Mouse (Mus musculus) kidney, postnatal 36 days (tissue): ENCODE measurements around the gene Eva1c.
"Not testable (repeated sequence)": the region's sequence is repeated elsewhere in the genome, so short reads cannot be mapped to it uniquely, and the experiment has no call there.

Experiments
- DNase-seq, 2 experiments: peaks; one replicate each; pipeline ENCODE4 v3.0.0; 2021 to 2022; ENCODE audit warnings: mixed read lengths in 2 of 2

Gene Eva1c

DNA sequence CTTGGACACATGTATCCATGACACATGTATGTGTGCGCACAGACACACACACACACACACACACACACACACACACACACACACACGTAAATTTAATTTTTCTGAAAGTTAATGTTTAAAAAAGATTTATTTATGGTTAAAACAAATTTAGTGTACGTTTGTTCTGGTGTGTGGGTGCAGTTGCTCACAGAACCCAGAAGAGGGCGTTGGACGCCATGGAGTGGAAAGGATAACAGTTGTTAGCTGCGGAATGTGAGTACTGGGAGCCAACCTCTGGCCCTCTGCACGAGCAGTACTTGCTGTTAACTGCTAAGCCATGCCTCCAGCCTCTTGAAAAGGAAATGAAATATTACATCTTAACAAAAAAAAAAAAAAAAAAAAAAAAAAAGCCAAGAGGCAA is at the start of gene Eva1c:
Gene Eva1c (plus strand): TSS at position 263 of the 400 bp plus-strand sequence.
- DNase-seq = no peak

DNA sequence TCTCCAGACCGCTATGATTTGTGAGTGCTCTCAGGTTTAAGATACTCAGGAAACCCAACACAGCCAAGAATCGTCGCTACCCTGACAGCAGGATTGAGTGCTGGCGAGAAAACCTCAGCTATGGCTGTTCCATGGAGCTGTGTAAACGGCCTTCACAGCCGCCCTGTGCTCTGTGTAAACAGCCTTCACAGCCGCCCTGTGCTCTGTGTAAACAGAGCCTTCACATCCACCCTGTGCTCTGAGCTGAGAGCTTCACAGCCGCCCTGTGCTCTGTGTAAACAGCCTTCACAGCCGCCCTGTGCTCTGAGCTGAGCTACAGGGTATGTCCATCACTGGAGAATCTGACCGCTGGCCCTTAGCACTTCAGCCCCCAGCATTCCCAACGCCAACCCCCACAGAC is 46.7 kb upstream of the Eva1c start:
- no peak for DNase-seq

DNA sequence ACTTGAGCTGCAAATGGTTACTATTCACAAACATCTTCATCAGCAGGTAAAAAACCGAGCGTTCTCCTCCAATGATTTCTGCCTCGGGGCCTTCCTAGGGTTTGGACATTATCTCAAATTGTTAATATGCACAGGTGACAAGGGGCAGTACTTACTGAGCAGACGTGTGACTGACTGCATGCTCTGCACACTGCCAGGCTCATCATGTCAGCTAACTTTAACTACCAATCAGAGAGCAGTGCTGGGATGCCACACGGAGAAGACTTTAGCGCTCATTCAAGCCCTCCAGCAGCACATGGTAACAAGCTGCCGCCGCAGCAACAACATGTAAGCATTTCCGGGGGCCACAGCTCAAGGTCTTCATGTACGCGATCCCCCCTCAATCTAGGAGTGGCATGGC is 43.2 kb upstream of the Eva1c start:
- DNase-seq = peak; percentile 7 to 8

GRCm38 (mm10) chr16:90785257-90785656 is 41.3 kb upstream of the Eva1c start:
- DNase-seq = no peak

- no peak for DNase-seq
Measured at GRCm38 (mm10) chr16:90788580-90788979, 37.9 kb upstream of the Eva1c start.

- no peak for DNase-seq
Measured at GRCm38 (mm10) chr16:90790946-90791345, 35.6 kb upstream of the Eva1c start.

DNA sequence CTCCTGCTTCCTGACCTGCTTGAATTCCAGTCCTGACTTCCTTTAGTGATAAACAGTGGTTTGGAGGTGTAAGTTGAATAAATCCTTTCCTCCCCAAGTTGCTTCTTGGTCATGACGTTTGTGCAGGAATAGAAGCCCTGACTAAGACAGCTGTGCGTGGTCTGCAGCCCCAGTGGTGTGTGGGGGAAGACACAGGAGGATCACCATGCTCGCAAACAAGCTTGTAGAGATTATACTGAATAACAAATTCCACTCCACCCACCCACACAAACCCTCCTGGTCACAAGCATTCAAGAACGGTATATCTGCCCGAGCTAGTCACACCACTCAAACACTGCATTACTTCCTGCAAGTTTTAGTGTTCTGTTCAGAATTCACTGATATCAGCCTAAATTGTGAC is 34.5 kb upstream of the Eva1c start:
- no peak for DNase-seq

- peak; percentile 73 to 78 for DNase-seq
Measured at GRCm38 (mm10) chr16:90792500-90792899, 34.0 kb upstream of the Eva1c start.

- no peak for DNase-seq
Measured at GRCm38 (mm10) chr16:90794708-90795107, 31.8 kb upstream of the Eva1c start.

GRCm38 (mm10) chr16:90798446-90798845 is 28.1 kb upstream of the Eva1c start:
- DNase-seq = no peak

DNA sequence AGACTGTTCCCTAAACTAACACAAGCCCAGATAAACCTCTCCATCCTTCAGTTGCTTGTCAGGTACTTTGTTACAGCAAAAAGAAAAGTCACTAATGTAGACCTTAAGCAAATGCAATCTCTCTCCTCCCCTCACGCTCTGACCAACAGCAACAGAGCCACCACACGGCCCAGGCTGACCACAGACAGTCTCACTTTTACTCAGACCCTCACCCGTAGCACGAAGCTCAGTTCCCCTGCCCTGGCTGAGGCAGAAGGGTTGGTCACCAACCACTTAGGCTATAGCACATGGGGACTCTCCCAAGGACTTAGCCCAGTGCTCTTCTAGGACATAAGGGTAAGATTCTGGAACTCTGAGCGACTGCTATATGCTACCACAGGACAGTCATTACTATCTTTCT is 27.7 kb upstream of the Eva1c start:
- no peak for DNase-seq

DNA sequence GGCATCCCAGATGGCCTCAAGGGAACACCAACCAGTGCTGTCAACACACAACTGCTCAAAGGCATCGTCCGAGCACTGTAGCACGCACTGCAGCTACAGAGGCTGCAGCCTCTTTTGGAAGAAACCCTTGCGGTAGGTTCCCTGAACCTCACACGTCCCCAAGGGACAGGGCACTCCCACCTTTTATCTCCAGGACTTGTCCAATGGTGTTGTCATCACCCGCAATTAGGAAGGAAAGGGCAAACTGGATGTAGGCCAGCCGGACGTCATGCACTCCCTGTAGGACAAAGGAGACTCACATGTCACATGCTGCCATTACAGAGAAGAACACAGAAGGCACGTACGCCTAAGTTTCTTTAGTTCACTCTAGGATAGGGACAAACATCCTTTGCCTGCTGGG is 26.7 kb upstream of the Eva1c start:
- no peak for DNase-seq

DNA sequence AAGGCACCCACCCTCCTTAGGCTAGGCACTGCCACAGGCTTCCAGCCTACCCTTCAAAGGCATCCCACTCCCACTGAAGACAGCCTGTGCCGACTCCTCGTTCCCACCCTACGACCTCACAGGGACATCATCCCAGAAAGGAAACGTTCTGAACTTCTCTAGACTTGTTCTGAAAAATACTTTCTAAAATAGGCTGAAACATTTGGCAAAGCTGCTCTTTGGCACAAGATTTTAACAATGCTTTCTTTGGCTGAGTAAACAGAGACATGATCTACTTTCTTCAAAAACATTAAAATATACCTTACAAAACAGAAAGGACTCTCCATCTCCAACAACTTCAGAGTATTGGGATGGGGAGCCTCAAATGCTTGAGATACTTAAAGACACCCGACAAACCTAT is 25.3 kb upstream of the Eva1c start:
- DNase-seq = no peak

GRCm38 (mm10) chr16:90801928-90802327 is 24.6 kb upstream of the Eva1c start:
- DNase-seq = peak in 1 of 2 experiments; percentile 27

DNA sequence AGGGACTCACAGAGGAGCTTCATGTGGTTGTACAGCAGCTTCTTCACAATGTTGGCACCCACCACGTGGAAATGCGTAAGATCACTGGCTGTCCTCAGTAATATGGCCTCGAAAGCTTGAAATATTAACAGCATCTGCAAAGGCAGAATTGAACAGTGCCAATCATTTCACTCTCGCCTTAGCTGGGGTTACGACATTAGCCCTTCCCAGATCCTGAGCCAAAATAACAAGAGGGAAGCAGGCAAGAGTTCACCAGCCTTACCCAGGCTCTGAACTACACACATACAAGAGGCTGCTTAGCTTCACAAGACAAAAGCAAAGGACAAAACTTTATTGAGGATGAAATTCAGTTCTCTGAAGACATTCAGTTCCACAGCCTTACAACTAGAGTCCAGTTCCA is 22.1 kb upstream of the Eva1c start:
- no peak for DNase-seq

DNA sequence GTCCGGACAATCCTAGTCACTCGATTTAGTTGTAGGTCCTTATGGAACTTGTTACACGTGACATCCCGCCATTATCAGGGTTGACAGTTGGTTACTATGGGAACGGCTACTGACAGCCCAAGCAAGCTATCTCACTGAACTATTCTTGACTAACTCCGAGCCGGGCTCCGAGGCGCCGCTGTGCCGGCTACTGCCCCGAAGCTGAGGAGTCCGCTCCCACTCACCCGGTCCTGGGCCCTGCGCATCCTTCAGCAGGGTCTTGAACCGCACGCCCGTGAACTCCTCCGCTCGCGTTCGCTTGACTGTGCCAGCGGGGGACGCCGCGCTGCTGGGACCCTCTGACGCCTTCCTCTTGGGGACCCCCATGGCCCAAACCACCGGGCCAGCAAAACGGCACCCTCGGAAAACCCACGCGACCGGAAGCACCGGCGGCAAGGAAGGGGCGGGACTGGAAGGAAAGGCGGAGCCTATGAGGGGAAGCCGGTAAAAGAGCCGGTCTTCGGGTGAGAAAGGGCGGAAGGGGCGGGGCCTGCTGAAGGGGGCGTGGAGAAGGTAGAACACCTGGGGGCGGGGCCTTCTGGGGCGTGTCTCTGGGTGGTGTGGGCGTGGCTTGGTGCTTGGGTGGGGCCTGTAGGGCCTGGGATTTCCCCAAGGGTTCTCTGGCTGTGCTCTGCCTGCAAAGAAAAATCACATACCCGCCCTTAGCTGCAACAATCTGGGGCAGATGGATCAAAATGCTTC is 16.4 kb upstream of the Eva1c start, which contains the start of gene Urb1:
Gene Urb1 (minus strand): TSS at position 439 of the 741 bp plus-strand sequence.
- DNase-seq = peak; percentile 99 to 100

GRCm38 (mm10) chr16:90810716-90811256 is 15.7 kb upstream of the Eva1c start:
- no peak for DNase-seq

- no peak for DNase-seq
Measured at GRCm38 (mm10) chr16:90812086-90812485, 14.4 kb upstream of the Eva1c start.

GRCm38 (mm10) chr16:90820326-90820725 is 6.2 kb upstream of the Eva1c start:
- DNase-seq = no peak

DNA sequence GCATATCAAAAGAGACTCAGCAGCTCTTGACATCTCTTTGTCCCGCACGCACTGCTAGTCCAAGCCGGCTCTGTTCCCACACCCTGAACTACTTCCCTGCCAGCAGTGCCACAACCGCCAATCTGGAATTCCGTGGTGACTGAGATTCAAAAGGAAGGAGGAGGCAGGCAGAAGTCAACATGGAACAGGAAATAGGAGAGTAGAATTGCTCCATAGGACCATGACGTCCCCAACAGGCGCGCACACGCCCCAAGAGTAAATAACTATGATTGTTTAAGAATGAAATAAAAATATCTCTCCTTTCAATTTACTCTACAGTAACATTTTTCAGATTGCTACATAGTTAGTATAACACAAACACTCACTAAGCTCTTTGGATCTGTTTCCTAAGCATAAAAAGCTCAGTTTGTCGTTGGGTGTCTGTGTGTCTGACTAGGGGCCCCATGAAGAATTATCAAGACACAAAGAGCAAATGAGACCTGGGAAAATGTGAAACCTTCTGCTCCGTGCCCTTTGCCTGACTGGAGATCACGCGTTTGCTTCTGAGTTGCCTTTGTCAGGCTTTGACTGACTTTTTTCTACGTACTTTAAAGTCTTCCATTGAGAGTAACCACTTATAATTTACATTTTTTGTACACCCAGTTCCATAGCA is 5.3 kb upstream of the Eva1c start:
- no peak for DNase-seq

- DNase-seq = no peak
Measured at GRCm38 (mm10) chr16:90822284-90822935, 4.1 kb upstream of the Eva1c start.

GRCm38 (mm10) chr16:90822981-90823380 is 3.5 kb upstream of the Eva1c start:
- no peak for DNase-seq

DNA sequence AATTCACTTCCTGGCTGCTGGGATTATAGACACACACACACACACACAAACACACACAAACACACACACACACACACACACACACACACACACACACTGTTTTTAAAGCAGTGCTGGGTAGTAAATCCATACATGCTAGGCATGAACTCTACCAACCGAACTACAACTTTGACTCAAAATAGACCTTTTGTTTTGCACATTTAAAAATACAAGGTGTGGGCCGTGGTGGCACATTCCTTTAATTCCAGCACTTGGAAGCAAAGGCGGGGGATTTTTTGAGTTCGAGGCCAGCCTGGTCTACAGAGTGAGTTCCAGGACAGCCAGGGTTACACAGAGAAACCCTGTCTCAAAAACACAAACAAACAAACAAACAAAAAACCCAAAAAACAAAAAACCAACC is 2.5 kb upstream of the Eva1c start:
- DNase-seq = not testable (repeated sequence)

- DNase-seq = no peak
Measured at GRCm38 (mm10) chr16:90826041-90826440, 478 bp upstream of the Eva1c start.
